Mouse (Mus musculus): Measurements from ENCODE around the gene Cfap46.

The Cfap46 gene

GRCm38 (mm10) chr7:139683706-139684552, at the start of gene Cfap46:
Gene Cfap46, minus strand, starts transcription at chr7:139683817.
- peak; percentile 47 to 61 for DNase-seq

- DNase-seq = no peak
Measured at GRCm38 (mm10) chr7:139731276-139731696, 47.7 kb upstream of the Cfap46 start.

DNA sequence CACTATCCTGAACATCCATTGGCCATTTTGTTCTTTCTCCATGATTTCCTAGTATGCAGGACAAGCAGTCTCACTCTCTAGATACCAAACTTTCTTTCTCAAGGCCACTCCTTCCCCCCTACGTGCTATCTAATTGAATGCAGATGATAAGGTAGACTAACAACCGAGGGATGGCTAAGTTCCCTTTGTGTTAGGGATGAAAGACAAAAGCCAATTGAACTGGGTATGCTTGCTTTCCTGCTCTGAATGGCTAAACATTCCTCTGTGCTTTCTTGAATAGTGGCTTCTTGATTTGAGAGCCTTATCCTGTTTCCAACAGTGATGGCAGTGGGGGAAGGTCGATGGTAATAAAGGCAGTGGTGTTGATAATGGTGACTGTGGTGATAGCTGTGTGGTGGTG, 43.5 kb upstream of the Cfap46 start:
- DNase-seq = no peak

GRCm38 (mm10) chr7:139725641-139726040, 42.0 kb upstream of the Cfap46 start:
- DNase-seq = no peak

DNA sequence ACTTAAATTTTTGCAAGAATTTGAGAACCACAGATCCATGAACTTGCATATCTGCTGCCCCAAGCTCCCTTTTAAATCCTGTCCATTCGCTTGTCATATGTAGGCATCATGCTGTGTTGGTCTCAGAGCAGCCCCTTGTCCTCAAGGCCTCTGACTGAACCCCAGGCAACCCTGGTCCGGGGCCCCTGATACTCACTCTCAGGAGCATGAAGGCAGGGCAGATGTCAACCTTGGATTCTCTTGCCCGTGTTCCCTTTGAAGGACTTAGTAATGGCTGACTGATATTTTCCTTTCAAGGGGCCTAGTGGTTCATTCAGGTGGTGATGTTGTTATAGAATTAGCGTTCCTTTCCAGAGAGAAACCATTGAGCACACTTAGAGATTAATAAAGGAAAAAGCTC, 40.4 kb upstream of the Cfap46 start:
- DNase-seq = no peak

GRCm38 (mm10) chr7:139721196-139721595, 37.6 kb upstream of the Cfap46 start:
- no peak for DNase-seq

GRCm38 (mm10) chr7:139717781-139718180, 34.2 kb upstream of the Cfap46 start:
- no peak for DNase-seq

DNA sequence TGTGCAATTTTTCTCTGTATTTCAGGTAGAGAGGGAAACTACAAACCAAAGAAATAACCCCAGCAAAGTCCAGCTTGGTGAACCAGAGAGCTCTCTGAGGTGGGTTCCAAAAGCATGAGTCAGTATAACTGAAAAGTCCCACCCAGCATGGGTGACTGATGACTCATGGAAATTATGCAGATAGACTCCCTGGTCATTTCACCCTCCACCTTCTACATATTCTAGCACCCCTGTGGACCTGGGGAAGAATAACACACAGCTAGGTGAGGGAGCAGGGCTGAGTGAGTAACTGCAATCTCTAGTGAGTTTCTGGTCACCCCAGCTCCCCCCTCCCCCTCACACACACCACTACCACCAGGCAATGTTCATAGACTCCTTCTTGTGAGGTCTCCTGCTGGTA, 28.2 kb upstream of the Cfap46 start:
- no peak for DNase-seq

GRCm38 (mm10) chr7:139706411-139707120, 22.9 kb upstream of the Cfap46 start:
- no peak for DNase-seq

GRCm38 (mm10) chr7:139705781-139706180, 22.2 kb upstream of the Cfap46 start:
- no peak for DNase-seq

DNA sequence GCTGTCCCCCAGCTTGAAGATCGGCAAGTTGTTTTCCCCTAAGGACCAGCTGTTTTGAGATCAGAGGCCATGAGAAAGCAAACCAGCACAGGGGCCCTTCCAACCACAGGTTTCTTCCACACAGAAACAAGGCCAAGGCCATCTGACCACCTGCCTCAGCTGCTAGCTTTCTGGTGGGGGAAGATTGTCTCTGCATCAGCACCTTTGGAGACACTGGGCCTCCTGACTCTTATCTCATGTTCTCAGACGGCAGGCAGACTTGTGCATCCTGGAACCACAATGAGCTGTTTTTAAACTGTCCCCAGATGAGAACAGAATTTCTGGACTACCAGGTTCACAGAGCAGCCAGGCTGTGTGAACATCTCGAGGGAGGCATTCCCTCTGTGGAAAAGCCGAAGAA, 21.5 kb upstream of the Cfap46 start:
- DNase-seq = no peak

- no peak for DNase-seq
Measured at GRCm38 (mm10) chr7:139703826-139704199, 20.2 kb upstream of the Cfap46 start.

GRCm38 (mm10) chr7:139703146-139703825, 19.7 kb upstream of the Cfap46 start:
- peak; percentile 9 to 63 for DNase-seq

DNA sequence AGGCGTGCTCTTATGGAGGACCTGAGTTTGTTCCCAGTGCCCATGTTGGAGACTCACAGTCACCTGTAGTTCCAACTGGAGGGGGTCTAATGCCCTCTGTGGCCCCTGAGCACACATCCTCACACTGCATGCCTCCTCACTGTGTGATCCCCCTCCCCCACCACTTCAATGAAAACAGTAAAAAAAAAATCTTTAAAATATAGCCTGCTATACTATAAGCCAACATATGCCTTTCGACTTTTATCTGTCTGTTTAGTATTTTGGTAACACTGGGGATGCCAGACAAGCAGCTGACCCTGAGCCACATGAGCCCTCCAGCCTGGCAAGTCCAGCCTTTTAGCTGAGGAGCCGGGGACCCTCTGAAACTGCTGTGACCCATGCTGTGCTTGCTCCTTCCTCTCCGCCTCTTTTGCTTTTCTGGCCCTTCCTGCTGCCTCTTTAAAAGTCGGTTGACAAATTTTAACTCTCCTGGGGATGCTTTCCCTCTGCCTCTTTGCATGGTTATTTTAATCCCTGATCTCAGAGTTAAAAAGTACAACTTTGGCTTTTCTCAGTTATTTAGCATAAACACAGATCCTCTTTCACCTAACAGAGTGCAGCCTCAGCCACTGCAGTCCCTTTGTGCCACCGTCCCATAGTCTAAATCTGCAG, 18.2 kb upstream of the Cfap46 start:
- no peak for DNase-seq

- DNase-seq = no peak
Measured at GRCm38 (mm10) chr7:139692641-139693294, 9.2 kb upstream of the Cfap46 start.

DNA sequence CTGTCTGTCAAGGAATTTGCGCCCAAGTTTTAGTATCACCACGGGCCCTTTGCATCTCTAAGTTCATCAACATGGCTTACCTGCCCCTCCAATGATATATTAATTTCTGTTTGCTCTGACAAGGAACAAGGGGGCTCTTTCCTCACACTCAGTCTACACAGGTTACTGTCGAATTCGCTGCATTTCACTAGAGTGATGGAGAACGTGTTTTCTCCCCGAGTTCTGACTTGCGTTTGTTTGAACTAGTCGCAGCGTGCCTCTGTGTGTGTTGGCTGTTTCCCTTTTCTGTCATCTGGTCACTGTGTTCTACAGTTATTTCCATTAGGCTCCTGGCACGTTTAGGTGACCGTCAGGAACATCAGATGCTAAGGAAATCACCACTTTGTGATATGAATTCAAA, 8.6 kb upstream of the Cfap46 start:
- no peak for DNase-seq

DNA sequence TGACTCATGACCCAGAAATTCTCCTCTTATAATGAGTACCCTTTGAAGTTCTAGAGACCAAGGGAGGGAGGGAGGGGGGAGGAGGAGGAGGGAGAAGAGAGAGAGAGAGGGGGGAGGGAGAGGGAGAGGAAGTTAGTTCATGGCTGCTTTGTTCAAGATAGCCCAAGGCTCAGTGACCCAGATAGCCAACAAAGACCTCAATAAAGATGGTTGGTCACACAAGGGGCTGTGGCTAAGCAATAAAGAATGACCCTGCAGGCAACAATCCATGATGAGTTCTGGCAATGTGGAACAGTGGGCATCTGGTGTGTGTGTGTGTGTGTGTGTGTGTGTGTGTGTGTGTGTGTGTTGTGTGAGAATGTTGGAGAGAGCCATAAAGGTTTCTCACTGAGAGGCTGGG, 1.7 kb upstream of the Cfap46 start:
- no peak for DNase-seq

GRCm38 (mm10) chr7:139684553-139684929, 924 bp upstream of the Cfap46 start:
- DNase-seq = peak; percentile 60 to 80

DNA sequence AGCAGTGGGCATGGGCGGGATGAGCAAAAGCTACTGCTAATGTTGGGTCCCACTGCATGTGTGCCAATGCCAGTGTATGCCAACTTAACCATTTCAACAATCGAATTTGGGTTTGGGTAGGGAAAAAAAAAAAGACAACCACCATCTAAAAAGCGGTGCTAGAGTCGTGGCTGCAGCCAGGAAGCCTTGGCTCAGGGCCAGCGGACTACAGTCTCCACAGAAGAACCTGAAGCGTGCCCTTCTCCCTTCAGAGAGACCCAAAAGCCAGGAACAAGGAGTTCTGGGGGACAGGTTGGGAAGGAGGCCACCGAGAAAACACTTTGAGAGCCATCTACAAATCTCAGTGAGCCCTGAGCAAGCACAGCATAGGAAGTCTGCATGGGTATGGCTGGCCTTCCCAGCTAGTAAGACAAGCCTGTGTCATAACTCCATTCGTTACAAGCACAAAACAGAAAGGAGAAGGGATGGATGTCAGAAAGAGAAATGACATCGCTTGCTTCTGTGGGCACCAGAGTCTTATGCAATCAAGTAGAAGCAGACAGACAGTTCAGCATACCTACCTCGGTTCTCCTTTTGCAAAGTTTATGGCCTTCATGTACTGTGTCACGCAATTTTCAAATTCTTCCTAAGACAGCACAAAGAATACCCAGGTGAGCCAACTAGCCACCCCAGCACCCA, 1.6 kb downstream of the Cfap46 start:
- DNase-seq = no peak

DNA sequence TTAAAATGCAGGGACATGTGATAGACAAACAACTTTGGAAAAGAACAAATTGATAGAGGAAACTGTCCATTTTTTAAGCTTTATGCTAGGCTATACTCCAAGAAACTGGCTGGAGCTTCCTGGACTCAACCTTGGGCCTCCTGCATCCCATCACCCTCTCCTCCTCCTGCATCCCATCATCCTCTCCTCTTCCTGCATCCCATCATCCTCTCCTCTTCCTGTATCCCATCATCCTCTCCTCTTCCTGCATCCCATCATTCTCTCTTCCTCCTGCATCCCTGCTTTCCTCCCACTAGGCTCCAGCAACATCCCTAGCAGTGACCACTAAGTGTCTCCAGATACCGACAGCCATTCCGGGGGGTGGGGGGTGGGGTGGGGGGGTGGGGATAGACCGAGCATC, 7.2 kb downstream of the Cfap46 start:
- DNase-seq = no peak

GRCm38 (mm10) chr7:139666871-139667270, 16.7 kb downstream of the Cfap46 start:
- no peak for DNase-seq

DNA sequence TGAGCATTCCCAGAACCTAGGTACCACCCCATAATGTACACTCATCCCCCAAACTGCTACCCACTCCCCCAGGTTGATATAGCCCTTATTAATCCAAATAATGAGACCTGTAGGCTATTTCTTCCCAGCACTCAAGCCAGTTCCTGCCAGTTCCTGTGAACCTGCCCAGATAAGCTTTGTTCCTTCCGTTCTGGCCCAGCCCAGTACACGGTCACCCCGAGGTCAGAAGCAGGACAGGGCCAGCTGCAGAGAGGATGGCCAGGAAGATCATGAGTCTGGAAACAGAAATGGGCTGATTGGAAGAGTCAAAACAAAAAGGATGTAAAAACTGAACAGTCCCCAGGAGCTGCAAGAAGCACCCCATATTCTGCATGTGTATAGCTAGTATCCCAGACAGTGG, 20.3 kb downstream of the Cfap46 start:
- no peak for DNase-seq
